Mouse (Mus musculus): ENCODE results near the gene Cenpo. TPM values are rescaled to one million over a fixed set of nuclear protein-coding genes. Genes with fewer than 3 reads are reported as not detected.
A peak's percentile ranks its signal among the peaks of the same experiment; 100 is the strongest.

Cenpo gene
- 12.0 and 15.4 TPM in 2 replicates for polyA plus RNA-seq (2014; fragmentation: Nextera tagmentation; extraction: Ambion mirVana)

- Histone ChIP-seq H3K27me3 (ENCODE audit: control insufficient read depth, insufficient read depth, low read length) (no peaks in the 10 kb centered on the region), H3K36me3 (ENCODE audit: control insufficient read depth, insufficient read depth, low read length) (peaks cover 16% of the 10 kb centered on the region; the same call in 1 of the 2 replicates), H3K4me3 (ENCODE audit: low read length) (peak within 1 kb of the TSS; percentile 70), H3K27ac (ENCODE audit: low read depth, low read length) (peak within 1 kb of the TSS; percentile 96), H3K4me1 (ENCODE audit: control insufficient read depth, insufficient read depth, low read length) (peaks cover 8% of the 10 kb centered on the region), H3K4me2 (replicated peaks; ENCODE audit: low read depth, low read length) (peak within 1 kb of the TSS; percentile 51), H3K9me3 (ENCODE audit: control insufficient read depth, low read length) (no peaks in the 10 kb centered on the region), H3K9ac (ENCODE audit: low read depth, low read length) (peak within 1 kb of the TSS; percentile 81)
- peak; percentile 99 for ATAC-seq (ENCODE audit: low FRiP score, low TSS enrichment)
- WGBS: 1% methylated on average over 50 of the region's 50 CpGs
Measured at GRCm38 (mm10) chr12:4233572-4234508, at the start of gene Cenpo, which contains the start of gene Ptrhd1. Gene Cenpo (minus strand): TSS chr12:4234294. Gene Ptrhd1 (plus strand): TSS chr12:4234027.

GRCm38 (mm10) chr12:4279878-4280277 is 45.8 kb upstream of the Cenpo start:
- no peak overlapping the region for H3K4me2 ChIP-seq (replicated peaks; ENCODE audit: low read depth, low read length)
- no peaks in the 10 kb centered on the region for H3K27me3 ChIP-seq (ENCODE audit: control insufficient read depth, insufficient read depth, low read length)
- ATAC-seq (ENCODE audit: low FRiP score, low TSS enrichment): no peak
- no peak overlapping the region for H3K27ac ChIP-seq (ENCODE audit: low read depth, low read length)
- 88% methylated on average over 3 of the region's 3 CpGs for WGBS
- no peak overlapping the region for H3K4me3 ChIP-seq (ENCODE audit: low read length)
- H3K36me3 ChIP-seq (ENCODE audit: control insufficient read depth, insufficient read depth, low read length): no peaks in the 10 kb centered on the region; the same call in 1 of the 2 replicates
- H3K9ac ChIP-seq (ENCODE audit: low read depth, low read length): no peak overlapping the region
- no peaks in the 10 kb centered on the region for H3K9me3 ChIP-seq (ENCODE audit: control insufficient read depth, low read length)
- no peaks in the 10 kb centered on the region for H3K4me1 ChIP-seq (ENCODE audit: control insufficient read depth, insufficient read depth, low read length)

GRCm38 (mm10) chr12:4278978-4279755 is 45.1 kb upstream of the Cenpo start:
- no peak overlapping the region for H3K9ac ChIP-seq (ENCODE audit: low read depth, low read length)
- ATAC-seq (ENCODE audit: low FRiP score, low TSS enrichment): no peak
- H3K27me3 ChIP-seq (ENCODE audit: control insufficient read depth, insufficient read depth, low read length): no peaks in the 10 kb centered on the region
- H3K4me2 ChIP-seq (replicated peaks; ENCODE audit: low read depth, low read length): no peak overlapping the region
- WGBS: 87% methylated on average over 3 of the region's 3 CpGs
- no peaks in the 10 kb centered on the region; the same call in 1 of the 2 replicates for H3K36me3 ChIP-seq (ENCODE audit: control insufficient read depth, insufficient read depth, low read length)
- no peak overlapping the region for H3K4me3 ChIP-seq (ENCODE audit: low read length)
- H3K27ac ChIP-seq (ENCODE audit: low read depth, low read length): no peak overlapping the region
- H3K9me3 ChIP-seq (ENCODE audit: control insufficient read depth, low read length): no peaks in the 10 kb centered on the region
- no peaks in the 10 kb centered on the region for H3K4me1 ChIP-seq (ENCODE audit: control insufficient read depth, insufficient read depth, low read length)

GRCm38 (mm10) chr12:4271078-4271477 is 37.0 kb upstream of the Cenpo start:
- Histone ChIP-seq H3K4me1 (ENCODE audit: control insufficient read depth, insufficient read depth, low read length) (no peaks in the 10 kb centered on the region), H3K36me3 (ENCODE audit: control insufficient read depth, insufficient read depth, low read length) (peaks cover 7% of the 10 kb centered on the region), H3K27me3 (ENCODE audit: control insufficient read depth, insufficient read depth, low read length) (no peaks in the 10 kb centered on the region), H3K4me2 (replicated peaks; ENCODE audit: low read depth, low read length) (no peak overlapping the region), H3K9me3 (ENCODE audit: control insufficient read depth, low read length) (peaks cover 4% of the 10 kb centered on the region; the same call in 1 of the 2 replicates), H3K4me3 (ENCODE audit: low read length) (no peak overlapping the region), H3K27ac (ENCODE audit: low read depth, low read length) (no peak overlapping the region), H3K9ac (ENCODE audit: low read depth, low read length) (no peak overlapping the region)
- WGBS: 94% methylated on average over 6 of the region's 6 CpGs
- no peak for ATAC-seq (ENCODE audit: low FRiP score, low TSS enrichment)

- ATAC-seq (ENCODE audit: low FRiP score, low TSS enrichment): no peak
- 94% methylated on average over 4 of the region's 4 CpGs for WGBS
- Histone ChIP-seq H3K4me2 (replicated peaks; ENCODE audit: low read depth, low read length) (no peak overlapping the region), H3K9me3 (ENCODE audit: control insufficient read depth, low read length) (peaks cover 4% of the 10 kb centered on the region; the same call in 1 of the 2 replicates), H3K27me3 (ENCODE audit: control insufficient read depth, insufficient read depth, low read length) (no peaks in the 10 kb centered on the region), H3K4me3 (ENCODE audit: low read length) (no peak overlapping the region), H3K27ac (ENCODE audit: low read depth, low read length) (no peak overlapping the region), H3K4me1 (ENCODE audit: control insufficient read depth, insufficient read depth, low read length) (no peaks in the 10 kb centered on the region), H3K36me3 (ENCODE audit: control insufficient read depth, insufficient read depth, low read length) (peaks cover 10% of the 10 kb centered on the region), H3K9ac (ENCODE audit: low read depth, low read length) (no peak overlapping the region)
Measured at GRCm38 (mm10) chr12:4267765-4268164, 33.7 kb upstream of the Cenpo start.

- H3K27me3 ChIP-seq (ENCODE audit: control insufficient read depth, insufficient read depth, low read length): no peaks in the 10 kb centered on the region
- WGBS: 92% methylated on average over 16 of the region's 16 CpGs
- 0 out of 2 replicates have a peak, but pooled peaks cover 4% of the 10 kb centered on the region for H3K36me3 ChIP-seq (ENCODE audit: control insufficient read depth, insufficient read depth, low read length)
- no peak overlapping the region for H3K4me2 ChIP-seq (replicated peaks; ENCODE audit: low read depth, low read length)
- H3K9ac ChIP-seq (ENCODE audit: low read depth, low read length): no peak overlapping the region
- no peak overlapping the region for H3K4me3 ChIP-seq (ENCODE audit: low read length)
- H3K4me1 ChIP-seq (ENCODE audit: control insufficient read depth, insufficient read depth, low read length): no peaks in the 10 kb centered on the region
- ATAC-seq (ENCODE audit: low FRiP score, low TSS enrichment): no peak
- no peak overlapping the region for H3K27ac ChIP-seq (ENCODE audit: low read depth, low read length)
- no peaks in the 10 kb centered on the region for H3K9me3 ChIP-seq (ENCODE audit: control insufficient read depth, low read length)
Measured at GRCm38 (mm10) chr12:4252742-4253655, 18.9 kb upstream of the Cenpo start.

- WGBS: 92% methylated on average over 6 of the region's 6 CpGs
- no peak overlapping the region for H3K4me2 ChIP-seq (replicated peaks; ENCODE audit: low read depth, low read length)
Measured at GRCm38 (mm10) chr12:4249786-4250185, 15.7 kb upstream of the Cenpo start.

GRCm38 (mm10) chr12:4245742-4246141 is 11.6 kb upstream of the Cenpo start:
- ATAC-seq (ENCODE audit: low FRiP score, low TSS enrichment): 0 out of 2 replicates have a peak, but pooled peaks have one; percentile 16
- Histone ChIP-seq H3K27ac (ENCODE audit: low read depth, low read length) (no peak overlapping the region), H3K4me1 (ENCODE audit: control insufficient read depth, insufficient read depth, low read length) (no peaks in the 10 kb centered on the region), H3K9ac (ENCODE audit: low read depth, low read length) (no peak overlapping the region), H3K4me2 (replicated peaks; ENCODE audit: low read depth, low read length) (no peak overlapping the region), H3K27me3 (ENCODE audit: control insufficient read depth, insufficient read depth, low read length) (no peaks in the 10 kb centered on the region), H3K9me3 (ENCODE audit: control insufficient read depth, low read length) (no peaks in the 10 kb centered on the region), H3K36me3 (ENCODE audit: control insufficient read depth, insufficient read depth, low read length) (no peaks in the 10 kb centered on the region), H3K4me3 (ENCODE audit: low read length) (no peak overlapping the region)
- WGBS: 85% methylated on average over 10 of the region's 10 CpGs

More at GRCm38 (mm10) chr12:4249786-4250185, 15.7 kb upstream of the Cenpo start:
- H3K36me3 ChIP-seq (ENCODE audit: control insufficient read depth, insufficient read depth, low read length): 0 out of 2 replicates have a peak, but pooled peaks cover 4% of the 10 kb centered on the region
- H3K27ac ChIP-seq (ENCODE audit: low read depth, low read length): no peak overlapping the region
- no peak overlapping the region for H3K9ac ChIP-seq (ENCODE audit: low read depth, low read length)
- ATAC-seq (ENCODE audit: low FRiP score, low TSS enrichment): no peak
- no peaks in the 10 kb centered on the region for H3K27me3 ChIP-seq (ENCODE audit: control insufficient read depth, insufficient read depth, low read length)
- H3K9me3 ChIP-seq (ENCODE audit: control insufficient read depth, low read length): no peaks in the 10 kb centered on the region
- H3K4me1 ChIP-seq (ENCODE audit: control insufficient read depth, insufficient read depth, low read length): no peaks in the 10 kb centered on the region
- H3K4me3 ChIP-seq (ENCODE audit: low read length): no peak overlapping the region
